Mouse (Mus musculus): ENCODE results near the gene Mast4.

The Mast4 gene

GRCm38 (mm10) chr13:102936233-102936632, 398.1 kb downstream of the Mast4 start:
- in situ Hi-C loops (cut with MboI, MseI): no loop called here

DNA sequence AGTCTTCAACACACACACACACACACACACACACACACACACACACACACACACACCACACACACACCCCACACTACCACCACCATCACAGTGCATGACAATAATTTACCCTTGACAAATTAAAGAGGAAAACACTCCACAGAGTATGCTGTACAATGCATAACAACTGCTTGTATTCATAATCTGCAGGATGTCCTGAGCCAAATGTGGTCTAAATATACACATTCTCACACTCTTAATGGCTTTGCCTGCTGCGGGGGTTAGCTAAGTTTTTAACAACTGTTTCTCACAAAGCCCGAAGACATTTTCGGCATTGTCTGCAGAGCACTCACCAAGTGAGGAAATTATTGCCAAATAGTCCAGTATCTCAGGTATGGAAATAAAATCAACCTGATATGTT, 398.5 kb downstream of the Mast4 start:
- in situ Hi-C loops (cut with MboI, MseI): no loop called here

GRCm38 (mm10) chr13:102933702-102934101, 400.6 kb downstream of the Mast4 start:
- in situ Hi-C loops (cut with MboI, MseI): no loop called here

- in situ Hi-C loops (cut with MboI, MseI): no loop called here
These were observed 401.9 kb downstream of the Mast4 start for GRCm38 (mm10) chr13:102932434-102932833.

- in situ Hi-C loops (cut with MboI, MseI): no loop called here
These were observed 402.3 kb downstream of the Mast4 start for GRCm38 (mm10) chr13:102931951-102932350.

- in situ Hi-C loops (cut with MboI, MseI): no loop called here
These were observed 408.3 kb downstream of the Mast4 start for GRCm38 (mm10) chr13:102925844-102926598.

DNA sequence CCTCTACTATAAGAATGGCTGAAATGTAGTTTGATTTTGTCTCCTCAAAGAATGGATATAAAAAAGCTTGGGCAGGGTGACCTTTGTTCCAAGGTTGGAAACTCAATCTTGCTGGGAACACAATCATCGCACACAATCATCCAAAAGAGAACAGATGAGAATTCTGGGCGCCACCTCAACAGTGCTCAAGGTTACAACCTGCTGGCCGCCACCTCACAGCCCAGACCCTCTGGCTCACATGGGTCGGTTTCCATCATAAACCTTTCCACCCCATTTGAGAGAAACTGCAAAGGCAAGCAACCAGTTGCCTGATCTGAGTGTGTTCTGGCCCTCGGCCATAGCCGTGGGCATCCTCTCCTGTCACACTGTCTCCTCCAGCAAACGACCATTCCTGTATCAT, 414.6 kb downstream of the Mast4 start:
- in situ Hi-C loops (cut with MboI, MseI): loop anchor here in 1 of 2 experiments (10.0 kb wide), 1 partner anchor 225 kb away; the partner anchor contains the start of gene Cd180

GRCm38 (mm10) chr13:102918616-102919015, 415.7 kb downstream of the Mast4 start:
- in situ Hi-C loops (cut with MboI, MseI): loop anchor here in 1 of 2 experiments (10.0 kb wide), 1 partner anchor 224 kb away; the partner anchor contains the start of gene Cd180

DNA sequence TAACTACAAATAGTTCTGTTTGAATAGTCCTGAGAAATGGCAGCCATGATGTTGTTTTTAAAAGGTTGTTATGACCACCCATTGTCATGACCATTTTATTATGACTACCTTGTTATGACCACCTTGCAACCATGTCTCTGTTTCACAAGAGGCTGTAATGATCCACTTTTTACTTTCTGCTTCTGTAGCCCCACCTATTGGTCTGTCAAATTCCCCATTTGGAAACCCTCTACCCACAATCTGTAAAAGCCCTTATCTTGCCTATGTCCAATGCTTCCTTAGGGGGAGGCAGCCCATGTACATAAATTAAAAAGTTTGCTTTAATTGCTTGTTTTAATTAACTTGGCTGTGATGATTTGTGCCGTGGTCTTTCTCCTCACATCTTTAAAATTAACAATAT, 419.0 kb downstream of the Mast4 start:
- in situ Hi-C loops (cut with MboI, MseI): loop anchor here in 1 of 2 experiments (10.0 kb wide), 1 partner anchor 221 kb away; the partner anchor contains the start of gene Cd180

DNA sequence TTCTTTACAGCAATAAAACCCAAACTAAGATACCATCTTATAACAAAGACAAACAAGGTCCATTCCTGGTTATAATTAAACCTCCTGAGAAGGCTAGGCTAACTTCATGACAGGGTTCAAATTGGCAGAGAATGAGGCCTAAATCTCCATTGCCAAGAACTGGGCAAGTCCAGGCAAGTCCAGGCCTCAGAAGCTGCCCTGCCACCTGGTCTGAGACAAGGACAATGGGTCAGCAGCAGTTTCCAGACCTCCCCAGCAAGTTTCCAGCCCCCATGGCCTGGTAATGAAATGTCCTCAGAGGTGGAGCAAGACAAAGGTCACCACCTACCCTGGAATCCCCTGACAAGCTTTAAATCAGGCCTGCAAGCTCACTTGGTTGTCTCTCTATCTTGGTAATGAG, 419.5 kb downstream of the Mast4 start:
- in situ Hi-C loops (cut with MboI, MseI): loop anchor here in 1 of 2 experiments (10.0 kb wide), 1 partner anchor 220 kb away; the partner anchor contains the start of gene Cd180

- in situ Hi-C loops (cut with MboI, MseI): loop anchor here in 1 of 2 experiments (10.0 kb wide), 1 partner anchor 219 kb away; the partner anchor contains the start of gene Cd180
These were observed 420.4 kb downstream of the Mast4 start for GRCm38 (mm10) chr13:102913919-102914318.

DNA sequence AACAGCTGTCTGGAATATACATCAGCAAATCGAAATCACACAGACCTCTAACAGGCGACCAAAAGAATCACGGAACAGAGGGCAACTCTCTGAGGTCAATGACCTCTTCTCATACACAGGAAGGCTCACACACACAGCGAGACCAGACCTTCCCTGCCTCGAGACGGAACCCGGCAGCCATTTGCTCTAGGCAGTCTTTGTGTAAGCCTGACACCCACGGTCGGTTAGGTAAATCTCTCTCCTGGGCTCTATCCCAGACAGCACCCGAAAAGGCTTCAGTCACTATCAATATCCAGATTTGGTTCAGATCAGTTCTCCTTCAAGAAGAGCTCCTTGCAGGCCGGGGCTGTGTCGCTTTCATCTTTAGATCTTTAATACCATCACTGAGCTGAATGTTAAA, 421.4 kb downstream of the Mast4 start:
- in situ Hi-C loops (cut with MboI, MseI): loop anchor here in 1 of 2 experiments (10.0 kb wide), 1 partner anchor 218 kb away; the partner anchor contains the start of gene Cd180

DNA sequence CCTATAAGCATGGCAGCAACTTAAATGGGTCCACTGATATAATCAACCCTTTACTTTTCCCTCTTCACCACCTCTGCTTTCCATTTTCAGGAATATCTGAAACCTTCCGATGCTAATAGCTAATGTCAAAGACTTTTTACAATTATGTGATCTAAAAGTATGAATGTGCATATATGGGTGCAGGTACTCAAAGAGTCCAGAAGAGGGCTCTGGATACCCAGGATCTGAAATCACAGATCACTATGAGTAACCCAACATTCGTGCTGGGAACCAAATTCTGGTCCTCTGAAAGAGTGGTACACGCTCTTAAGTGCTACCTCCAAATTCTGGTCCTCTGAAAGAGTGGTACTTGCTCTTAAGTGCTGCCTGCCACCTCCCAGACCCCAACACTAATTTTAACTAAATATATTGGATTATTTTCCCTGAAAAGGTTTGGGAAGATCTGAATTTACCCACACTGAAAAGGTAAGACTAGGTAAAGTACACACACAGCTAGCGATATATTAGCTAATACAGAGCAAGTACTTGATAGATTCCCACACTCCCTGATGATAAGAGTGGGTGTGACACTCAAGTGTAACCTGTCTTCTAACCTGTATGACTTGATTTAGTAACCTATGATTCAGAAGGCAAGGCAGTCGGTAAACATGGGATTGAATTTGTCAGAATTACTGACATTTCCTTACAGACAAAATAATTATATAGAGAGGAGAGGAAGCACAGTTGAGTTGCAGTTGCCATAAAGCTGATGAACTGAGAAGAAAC, 424.5 kb downstream of the Mast4 start:
- in situ Hi-C loops (cut with MboI, MseI): loop anchor here in 1 of 2 experiments (5.0 to 10.0 kb wide), 2 partner anchors 38 to 215 kb away; partner anchors contain the start of gene Cd180

- in situ Hi-C loops (cut with MboI, MseI): loop anchor here in 1 of 2 experiments (5.0 kb wide), 1 partner anchor 34 kb away; no protein-coding TSS in a partner anchor
These were observed 427.7 kb downstream of the Mast4 start for GRCm38 (mm10) chr13:102906661-102907009.

DNA sequence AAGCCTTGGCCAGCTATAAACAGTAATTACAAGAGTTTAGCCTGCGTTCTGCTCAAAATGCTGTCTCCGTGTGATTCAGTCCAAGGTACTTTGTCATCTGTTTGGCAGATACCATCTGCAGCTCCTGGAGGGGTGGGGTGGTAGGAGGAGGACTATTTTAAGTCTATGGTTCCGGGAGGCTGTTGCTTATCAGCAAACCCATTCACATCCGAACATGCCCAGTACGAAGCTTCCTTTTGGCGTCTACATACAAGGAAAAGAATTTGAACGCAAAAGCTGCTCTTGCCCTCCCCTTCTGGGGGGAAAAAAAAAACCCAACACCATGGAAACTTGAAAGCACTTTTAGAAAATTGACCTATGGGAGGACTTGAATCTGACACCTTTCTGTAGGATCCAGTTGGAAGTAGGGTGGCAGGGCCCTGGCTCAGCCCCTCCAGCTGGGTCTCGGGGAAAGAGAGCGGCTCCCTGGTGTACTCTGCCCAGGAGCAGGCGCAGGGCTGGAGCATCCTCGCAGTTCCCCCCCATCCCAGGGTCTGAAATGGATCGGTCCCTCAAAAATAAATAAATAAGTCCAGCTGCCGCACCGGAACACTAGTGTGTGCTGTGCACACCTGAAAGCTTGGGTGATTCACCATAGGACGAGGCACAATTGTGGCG, 428.2 kb downstream of the Mast4 start:
- in situ Hi-C loops (cut with MboI, MseI): loop anchor here in 1 of 2 experiments (5.0 kb wide), 1 partner anchor 34 kb away; no protein-coding TSS in a partner anchor

- in situ Hi-C loops (cut with MboI, MseI): loop anchor here in 1 of 2 experiments (5.0 kb wide), 1 partner anchor 33 kb away; no protein-coding TSS in a partner anchor
These were observed 428.8 kb downstream of the Mast4 start for GRCm38 (mm10) chr13:102905361-102905950.

- in situ Hi-C loops (cut with MboI, MseI): no loop called here
These were observed 430.6 kb downstream of the Mast4 start for GRCm38 (mm10) chr13:102903689-102904088.

DNA sequence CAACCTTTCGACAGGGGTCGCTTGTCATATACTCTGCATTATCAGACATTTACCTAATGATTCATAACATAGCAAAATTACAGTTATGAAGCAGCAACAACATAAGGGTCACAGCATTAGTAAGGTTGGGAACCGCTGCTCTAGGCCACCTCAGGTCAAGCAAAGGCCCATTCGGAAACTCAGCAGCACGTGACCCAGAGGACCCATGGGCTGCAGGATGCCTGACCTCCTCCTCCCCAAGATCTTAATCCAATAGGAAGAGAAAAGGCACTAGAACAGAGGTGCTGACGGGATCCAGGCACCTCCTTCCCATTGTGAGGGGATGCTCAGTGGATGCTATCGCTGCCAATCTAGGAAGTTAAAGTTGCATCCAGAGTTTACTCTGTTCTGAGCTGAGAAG, 432.2 kb downstream of the Mast4 start:
- in situ Hi-C loops (cut with MboI, MseI): no loop called here

DNA sequence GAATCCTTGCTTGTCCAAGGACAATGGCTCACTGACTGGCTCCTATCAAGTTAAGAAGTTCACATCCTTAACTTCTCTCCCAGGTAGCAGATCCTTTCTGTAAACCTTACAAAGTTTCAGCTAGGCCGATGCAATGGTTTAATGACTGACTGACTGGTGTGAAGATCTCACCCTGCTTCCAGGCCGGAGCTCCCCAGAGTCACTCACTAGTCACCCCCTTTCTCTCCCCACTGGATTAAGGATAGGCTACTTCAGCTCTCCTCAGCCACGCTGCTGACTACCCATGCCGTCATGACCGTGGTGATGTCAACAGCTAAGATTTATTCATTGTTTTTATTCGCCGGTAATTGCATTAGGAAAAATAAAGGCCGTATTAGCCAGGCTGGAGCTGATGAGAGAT, 433.8 kb downstream of the Mast4 start:
- in situ Hi-C loops (cut with MboI, MseI): no loop called here

DNA sequence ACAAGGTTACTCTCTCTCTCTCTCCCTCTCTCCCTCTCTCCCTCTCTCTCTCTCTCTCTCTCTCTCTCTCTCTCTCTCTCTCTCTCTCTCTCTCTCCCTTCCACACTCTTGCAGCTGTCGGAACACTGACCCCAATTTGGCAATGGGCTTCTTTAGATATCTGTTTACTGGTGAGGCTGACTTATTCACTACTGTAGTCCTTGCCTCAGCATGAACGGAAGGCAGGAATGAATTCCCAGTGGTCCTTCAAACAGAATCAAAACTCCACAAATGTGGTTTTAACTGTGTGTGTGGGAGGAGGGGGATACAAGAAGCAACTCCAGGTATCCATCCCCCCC, 434.2 kb downstream of the Mast4 start:
- in situ Hi-C loops (cut with MboI, MseI): no loop called here

Measured in T-helper 17 cell (primary cell).